Mouse (Mus musculus): Measurements from ENCODE around the gene Cish. TPM values are rescaled to one million over a fixed set of nuclear protein-coding genes. Genes with fewer than 3 reads are reported as not detected.
A peak's percentile ranks its signal among the peaks of the same experiment; 100 is the strongest.

Cish gene
- polyA plus RNA-seq, 1 experiment from 2014 or later = 119 TPM

- POLR2A ChIA-PET = no interaction called here
- CTCF ChIA-PET = interaction anchor here (1.2 kb wide), 1 partner anchor 82 kb away, joined by 3 read pairs; no protein-coding TSS in a partner anchor
- no peak for TF ChIP-seq CTCF (IDR thresholded peaks at IDR 0.05)
- DNase-seq (ENCODE audit: low read depth, low spot score) (no peak), ATAC-seq (no peak)
- in situ Hi-C loops (cut with MboI; ENCODE audit: low pct_unique_long_range_greater_than_20kb) = no loop called here
- no peaks in the 10 kb centered on the region for H3K27me3 ChIP-seq
These were observed 20.1 kb upstream of the Cish start for GRCm38 (mm10) chr9:107275710-107276109.

- ATAC-seq = no peak
- DNase-seq (ENCODE audit: low read depth, low spot score) = no peak
- in situ Hi-C loops (cut with MboI; ENCODE audit: low pct_unique_long_range_greater_than_20kb) = no loop called here
- no peak for TF ChIP-seq CTCF (IDR thresholded peaks at IDR 0.05)
- ChIA-PET POLR2A (interaction anchor here (0.6 kb wide), 1 partner anchor 687 kb away, joined by 3 read pairs; no protein-coding TSS in a partner anchor), CTCF (interaction anchor here (0.8 to 1.6 kb wide), 5 partner anchors 11 to 18 kb away, joined by 3 to 5 read pairs (median 4); partner anchors contain the start of genes Cish and Mapkapk3)
- no peaks in the 10 kb centered on the region for H3K27me3 ChIP-seq
These were observed 18.2 kb upstream of the Cish start for GRCm38 (mm10) chr9:107277603-107278002.

GRCm38 (mm10) chr9:107278126-107278525, 17.7 kb upstream of the Cish start:
- no peaks in the 10 kb centered on the region for H3K27me3 ChIP-seq
- ATAC-seq = no peak
- DNase-seq (ENCODE audit: low read depth, low spot score) = no peak
- in situ Hi-C loops (cut with MboI; ENCODE audit: low pct_unique_long_range_greater_than_20kb) = no loop called here
- ChIA-PET POLR2A (interaction anchor here (0.6 to 0.7 kb wide), 2 partner anchors 15 to 688 kb away, joined by 3 read pairs; no protein-coding TSS in a partner anchor), CTCF (interaction anchor here (0.8 to 1.6 kb wide), 6 partner anchors 11 to 113 kb away, joined by 3 to 5 read pairs (median 4); partner anchors contain the start of genes Cish and Mapkapk3)
- no peak for TF ChIP-seq CTCF (IDR thresholded peaks at IDR 0.05)

GRCm38 (mm10) chr9:107278527-107279377, 17.1 kb upstream of the Cish start:
- no peak for TF ChIP-seq CTCF (IDR thresholded peaks at IDR 0.05)
- no peaks in the 10 kb centered on the region for H3K27me3 ChIP-seq
- in situ Hi-C loops (cut with MboI; ENCODE audit: low pct_unique_long_range_greater_than_20kb) = no loop called here
- ChIA-PET POLR2A (interaction anchor here (0.6 to 0.7 kb wide), 2 partner anchors 15 to 688 kb away, joined by 3 read pairs; no protein-coding TSS in a partner anchor), CTCF (interaction anchor here (0.8 to 1.6 kb wide), 6 partner anchors 10 to 114 kb away, joined by 3 to 5 read pairs (median 4); partner anchors contain the start of genes Cish and Mapkapk3)
- ATAC-seq (peak; percentile 95), DNase-seq (ENCODE audit: low read depth, low spot score) (peak; percentile 92)

GRCm38 (mm10) chr9:107279378-107280321, 16.2 kb upstream of the Cish start:
- TF ChIP-seq CTCF (IDR thresholded peaks at IDR 0.05) = no peak
- in situ Hi-C loops (cut with MboI; ENCODE audit: low pct_unique_long_range_greater_than_20kb) = no loop called here
- POLR2A ChIA-PET = no interaction called here
- H3K27me3 ChIP-seq = no peaks in the 10 kb centered on the region
- CTCF ChIA-PET = no interaction called here
- DNase-seq (ENCODE audit: low read depth, low spot score) (no peak), ATAC-seq (no peak)

- DNase-seq (ENCODE audit: low read depth, low spot score) = no peak
- ATAC-seq = no peak
- ChIA-PET POLR2A (no interaction called here), CTCF (no interaction called here)
- in situ Hi-C loops (cut with MboI; ENCODE audit: low pct_unique_long_range_greater_than_20kb) = no loop called here
- no peaks in the 10 kb centered on the region for H3K27me3 ChIP-seq
- TF ChIP-seq CTCF (IDR thresholded peaks at IDR 0.05) = no peak
These were observed 15.4 kb upstream of the Cish start for GRCm38 (mm10) chr9:107280322-107281027.

GRCm38 (mm10) chr9:107281241-107281987, 14.4 kb upstream of the Cish start:
- DNase-seq (ENCODE audit: low read depth, low spot score) (no peak), ATAC-seq (no peak)
- no peak for TF ChIP-seq CTCF (IDR thresholded peaks at IDR 0.05)
- in situ Hi-C loops (cut with MboI; ENCODE audit: low pct_unique_long_range_greater_than_20kb) = no loop called here
- ChIA-PET CTCF (no interaction called here), POLR2A (no interaction called here)
- H3K27me3 ChIP-seq = no peaks in the 10 kb centered on the region

GRCm38 (mm10) chr9:107282951-107283350, 12.9 kb upstream of the Cish start:
- ChIA-PET POLR2A (no interaction called here), CTCF (no interaction called here)
- no peaks in the 10 kb centered on the region for H3K27me3 ChIP-seq
- no peak for DNase-seq (ENCODE audit: low read depth, low spot score)
- no peak for ATAC-seq
- TF ChIP-seq CTCF (IDR thresholded peaks at IDR 0.05) = no peak
- in situ Hi-C loops (cut with MboI; ENCODE audit: low pct_unique_long_range_greater_than_20kb) = no loop called here

- ChIA-PET CTCF (no interaction called here), POLR2A (no interaction called here)
- TF ChIP-seq CTCF (IDR thresholded peaks at IDR 0.05) = no peak
- DNase-seq (ENCODE audit: low read depth, low spot score) (no peak), ATAC-seq (no peak)
- in situ Hi-C loops (cut with MboI; ENCODE audit: low pct_unique_long_range_greater_than_20kb) = loop anchor here (5.0 kb wide), 1 partner anchor 38 kb away; no protein-coding TSS in a partner anchor
- H3K27me3 ChIP-seq = no peaks in the 10 kb centered on the region
These were observed 10.8 kb upstream of the Cish start for GRCm38 (mm10) chr9:107285009-107285408.

All from Patski (cell line).